Mouse (Mus musculus) liver, adult 2 months (tissue): ENCODE measurements around the gene Map3k20. TPM values are rescaled to one million over a fixed set of nuclear protein-coding genes. Genes with fewer than 3 reads are reported as not detected.

Experiments used
- DNase-seq: peaks from one replicate; pipeline ENCODE4 v3.0.0-alpha.2; 2011; ENCODE audit warnings: low read depth, low spot score; ENCODE audit errors: extremely low read depth
- H3K27ac ChIP-seq: fragments of 200-500 bp; replicated peaks from 2 replicates; pipeline ENCODE4 v1.5.1; 2012; ENCODE audit warnings: low read depth, mild to moderate bottlenecking, control low read depth, inconsistent platforms, low read length; ENCODE audit not compliant: insufficient read depth
- H3K27me3 ChIP-seq: fragments of 200-500 bp; 2 replicates; pipeline ENCODE4 v1.6.1; 2012; ENCODE audit warnings: mild to moderate bottlenecking, moderate library complexity, low read length, inconsistent platforms; ENCODE audit not compliant: control insufficient read depth, insufficient read depth
- H3K36me3 ChIP-seq: fragments of 200-500 bp; 2 replicates; pipeline ENCODE4 v1.6.1; 2012; ENCODE audit warnings: low read length, inconsistent platforms; ENCODE audit not compliant: control insufficient read depth, insufficient read depth
- H3K4me1 ChIP-seq: fragments of 200-500 bp; 2 replicates; pipeline ENCODE4 v1.6.1; 2011; ENCODE audit warnings: low read length; ENCODE audit not compliant: control insufficient read depth, insufficient read depth
- H3K4me3 ChIP-seq: fragments of 200-500 bp; 2 replicates; pipeline ENCODE4 v1.5.1; 2011; ENCODE audit warnings: low read depth, mild to moderate bottlenecking, control low read depth, low read length, moderate library complexity; ENCODE audit not compliant: insufficient read depth
- H3K79me2 ChIP-seq: fragments of 200-500 bp; 2 replicates; pipeline ENCODE4 v1.6.1; 2012; ENCODE audit warnings: inconsistent platforms, mild to moderate bottlenecking, low read length, moderate library complexity; ENCODE audit not compliant: control insufficient read depth, insufficient read depth
- H3K9ac ChIP-seq: fragments of 200-500 bp; 2 replicates; pipeline ENCODE4 v1.6.1; 2012; ENCODE audit warnings: low read depth, mild to moderate bottlenecking, control low read depth, inconsistent platforms, low read length
- CTCF ChIP-seq: fragments of 200-500 bp; IDR thresholded peaks from 2 replicates; pipeline ENCODE4 v1.5.1; 2011; ENCODE audit warnings: low read depth, low read length, control low read depth
- POLR2A ChIP-seq: fragments of 200-500 bp; IDR thresholded peaks from 2 replicates; pipeline ENCODE4 v1.6.1; 2011; ENCODE audit warnings: low read length, control low read depth; ENCODE audit not compliant: insufficient read depth; ENCODE audit errors: extremely low read depth
- WGBS: fragments of 180-500 bp; shearing (Covaris S2); methylation state at CpG from one replicate; pipeline ENCODE4 v1.1.7; 2018; 5-methylcytosine and 5-hydroxymethylcytosine counted together
- polyA plus RNA-seq: library from polyadenylated mRNA; depleted of rRNA; stranded (reverse); fragments of >200 nt; gene quantifications from 2 replicates; pipeline ENCODE4 v1.2.3, GENCODE M21; 2012
- total RNA-seq: library from RNA; depleted of rRNA; stranded (reverse); fragments of >200 nt; gene quantifications from 2 replicates; pipeline ENCODE4 v1.2.3, GENCODE M21; 2014

Map3k20 gene
- total and polyA plus RNA-seq, 2 experiments: 4.6 to 11.8 TPM

- WGBS: 88% methylated on average over 18 of the region's 18 CpGs
- no peak overlapping the region for H3K9ac ChIP-seq
- no peak overlapping the region for H3K4me3 ChIP-seq
- H3K27ac ChIP-seq: no peak overlapping the region
- TF ChIP-seq CTCF (no peak), POLR2A (no peak)
- no peak for DNase-seq
- peaks cover 62% of the 10 kb centered on the region for H3K36me3 ChIP-seq
- 0 out of 2 replicates have a peak, but pooled peaks cover 2% of the 10 kb centered on the region for H3K4me1 ChIP-seq
- no peaks in the 10 kb centered on the region for H3K79me2 ChIP-seq
- no peaks in the 10 kb centered on the region for H3K27me3 ChIP-seq
These were observed 32.6 kb upstream of the Map3k20 start for GRCm38 (mm10) chr2:72252510-72253505.

GRCm38 (mm10) chr2:72253882-72254281 lies 31.6 kb upstream of the Map3k20 start:
- TF ChIP-seq CTCF (no peak), POLR2A (no peak)
- Histone ChIP-seq H3K36me3 (peaks cover 60% of the 10 kb centered on the region), H3K9ac (no peak overlapping the region), H3K27ac (no peak overlapping the region), H3K4me1 (0 out of 2 replicates have a peak, but pooled peaks cover 2% of the 10 kb centered on the region), H3K27me3 (no peaks in the 10 kb centered on the region), H3K79me2 (no peaks in the 10 kb centered on the region), H3K4me3 (no peak overlapping the region)
- 74% methylated on average over 4 of the region's 4 CpGs for WGBS
- DNase-seq: no peak

- H3K9ac ChIP-seq: no peak overlapping the region
- DNase-seq: peak; percentile 74
- TF ChIP-seq CTCF (no peak), POLR2A (no peak)
- 0 out of 2 replicates have a peak, but pooled peaks cover 2% of the 10 kb centered on the region for H3K4me1 ChIP-seq
- H3K36me3 ChIP-seq: peaks cover 49% of the 10 kb centered on the region
- H3K27ac ChIP-seq: no peak overlapping the region
- WGBS: 41% methylated on average over 14 of the region's 14 CpGs
- no peaks in the 10 kb centered on the region for H3K27me3 ChIP-seq
- no peak overlapping the region for H3K4me3 ChIP-seq
- no peaks in the 10 kb centered on the region for H3K79me2 ChIP-seq
These were observed 30.4 kb upstream of the Map3k20 start for GRCm38 (mm10) chr2:72254813-72255582.

GRCm38 (mm10) chr2:72260704-72261103 lies 24.7 kb upstream of the Map3k20 start:
- WGBS: 91% methylated on average over 1 of the region's 1 CpGs
- TF ChIP-seq CTCF (no peak), POLR2A (no peak)
- Histone ChIP-seq H3K79me2 (no peaks in the 10 kb centered on the region), H3K4me1 (no peaks in the 10 kb centered on the region), H3K4me3 (no peak overlapping the region), H3K36me3 (peaks cover 8% of the 10 kb centered on the region), H3K9ac (no peak overlapping the region), H3K27me3 (no peaks in the 10 kb centered on the region), H3K27ac (no peak overlapping the region)
- peak; percentile 64 for DNase-seq

- H3K79me2 ChIP-seq: no peaks in the 10 kb centered on the region
- 69% methylated on average over 6 of the region's 6 CpGs for WGBS
- no peaks in the 10 kb centered on the region for H3K27me3 ChIP-seq
- H3K9ac ChIP-seq: no peak overlapping the region
- DNase-seq: no peak
- TF ChIP-seq CTCF (no peak), POLR2A (no peak)
- H3K4me1 ChIP-seq: no peaks in the 10 kb centered on the region
- H3K27ac ChIP-seq: no peak overlapping the region
- H3K36me3 ChIP-seq: no peaks in the 10 kb centered on the region
- H3K4me3 ChIP-seq: no peak overlapping the region
These were observed 22.5 kb upstream of the Map3k20 start for GRCm38 (mm10) chr2:72262814-72263480.
